Mouse (Mus musculus): ENCODE results near the gene Rnf185.

The Rnf185 gene

DNA sequence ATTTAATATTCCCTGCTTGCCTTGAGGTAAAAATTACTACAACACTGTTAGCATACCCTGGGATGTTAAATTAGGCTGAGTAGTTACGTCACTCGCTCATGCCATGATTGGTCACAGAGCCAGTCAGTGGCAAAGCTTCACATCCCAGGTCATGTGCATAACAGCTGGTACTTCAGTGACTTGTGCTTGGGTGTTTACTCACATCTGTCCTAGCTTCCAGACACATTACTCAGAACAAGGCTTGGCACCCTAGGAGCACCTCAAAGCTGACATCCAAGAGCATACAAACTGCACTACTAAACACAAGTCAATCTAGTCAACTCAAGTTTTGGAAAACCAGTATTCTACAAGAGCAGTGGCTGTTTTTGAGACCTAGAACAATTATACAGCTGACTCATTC is 9.1 kb downstream of the Rnf185 start:
- no peak for DNase-seq (ENCODE audit: low spot score)

DNA sequence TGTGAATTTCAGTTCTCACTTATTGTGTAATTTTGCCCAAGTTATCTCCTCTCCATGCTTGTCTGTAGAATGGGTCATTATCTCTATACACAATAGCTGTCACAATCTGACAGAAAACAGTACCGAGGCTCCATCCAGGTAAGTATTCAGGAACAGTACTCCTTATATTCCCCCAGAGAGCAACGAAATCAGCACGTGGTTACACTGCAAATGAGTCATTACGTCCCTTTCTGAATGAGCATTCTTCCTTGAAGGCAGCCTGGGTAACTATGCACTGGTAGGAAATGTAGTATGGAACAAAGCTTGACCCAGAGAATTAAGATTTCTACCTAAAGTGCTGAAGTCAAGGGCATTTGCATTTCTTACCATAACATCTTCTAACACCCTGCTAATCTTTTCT is 9.5 kb downstream of the Rnf185 start:
- no peak for DNase-seq (ENCODE audit: low spot score)

DNA sequence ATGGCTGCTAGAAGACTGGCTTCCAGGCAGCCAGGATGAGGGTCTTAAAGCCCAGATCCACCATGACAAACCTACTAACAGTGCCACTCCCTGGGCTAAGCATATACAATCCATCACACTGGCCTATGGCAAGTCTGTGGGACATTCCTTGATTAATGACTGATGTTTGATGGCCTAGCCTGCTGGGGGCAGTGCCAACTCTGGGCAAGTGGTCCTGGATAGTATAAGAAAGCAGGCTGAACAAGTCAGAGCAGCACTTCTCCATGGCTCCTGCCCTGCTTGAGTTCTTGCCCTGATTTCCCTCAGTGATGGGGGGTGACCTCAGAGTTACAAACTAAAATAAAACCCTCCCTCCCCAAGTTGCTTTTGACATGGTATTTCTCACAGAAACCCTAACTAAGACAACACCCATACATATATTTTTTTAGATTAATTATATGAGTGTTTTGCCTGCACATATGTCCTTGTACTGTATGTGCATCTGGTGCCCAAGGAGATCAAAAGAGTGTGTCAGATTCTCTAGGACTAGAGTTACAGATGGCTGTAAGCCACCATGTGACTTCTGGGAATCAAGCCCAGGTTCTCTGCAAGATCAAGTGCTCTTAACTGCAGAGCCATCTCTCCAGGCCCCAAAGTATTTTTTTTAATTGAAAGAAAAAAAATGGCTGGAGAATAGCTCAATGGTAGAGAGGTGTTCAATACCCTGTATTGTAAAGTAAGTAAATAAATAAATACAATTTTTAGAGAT is 10.3 kb downstream of the Rnf185 start:
- no peak for DNase-seq (ENCODE audit: low spot score)

DNA sequence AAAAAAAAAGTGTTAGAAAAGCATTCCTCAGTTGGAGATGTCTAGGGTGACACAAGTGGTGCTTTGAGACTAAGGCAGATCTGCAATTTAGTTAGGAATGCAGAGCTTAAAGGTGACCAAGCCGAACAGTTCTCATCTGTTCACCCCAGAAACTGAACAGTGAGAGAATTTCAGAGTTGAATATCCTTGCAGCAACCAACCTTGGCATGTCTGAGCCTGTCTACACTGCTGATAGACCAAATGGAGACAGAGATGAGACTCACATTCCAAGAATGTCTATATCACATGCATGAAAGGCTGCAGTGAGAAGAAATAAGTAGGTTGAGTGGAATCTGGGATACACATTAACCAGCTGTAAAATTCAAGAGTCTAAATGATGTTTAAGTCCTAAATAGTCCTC is 14.5 kb downstream of the Rnf185 start:
- DNase-seq (ENCODE audit: low spot score) = no peak

DNA sequence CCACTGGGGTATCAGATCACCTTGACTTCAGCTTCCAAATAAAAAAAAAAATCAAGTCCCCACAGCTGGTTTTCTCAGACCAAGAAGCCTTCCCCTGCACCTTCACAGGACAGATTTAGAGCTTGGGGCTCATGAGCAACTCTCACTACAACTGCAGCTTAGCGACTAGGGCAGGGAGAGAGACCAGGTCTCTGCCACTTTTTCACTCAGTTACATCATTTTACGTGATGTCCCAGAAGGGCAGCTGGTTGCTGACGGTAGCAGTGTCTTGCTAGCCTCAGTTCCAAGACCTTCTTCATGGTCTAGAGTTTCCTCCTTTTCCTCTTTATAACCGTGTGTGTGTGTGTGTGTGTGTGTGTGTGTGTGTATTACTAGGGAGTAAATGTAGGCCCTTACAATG is 18.4 kb downstream of the Rnf185 start:
- no peak for DNase-seq (ENCODE audit: low spot score)

DNA sequence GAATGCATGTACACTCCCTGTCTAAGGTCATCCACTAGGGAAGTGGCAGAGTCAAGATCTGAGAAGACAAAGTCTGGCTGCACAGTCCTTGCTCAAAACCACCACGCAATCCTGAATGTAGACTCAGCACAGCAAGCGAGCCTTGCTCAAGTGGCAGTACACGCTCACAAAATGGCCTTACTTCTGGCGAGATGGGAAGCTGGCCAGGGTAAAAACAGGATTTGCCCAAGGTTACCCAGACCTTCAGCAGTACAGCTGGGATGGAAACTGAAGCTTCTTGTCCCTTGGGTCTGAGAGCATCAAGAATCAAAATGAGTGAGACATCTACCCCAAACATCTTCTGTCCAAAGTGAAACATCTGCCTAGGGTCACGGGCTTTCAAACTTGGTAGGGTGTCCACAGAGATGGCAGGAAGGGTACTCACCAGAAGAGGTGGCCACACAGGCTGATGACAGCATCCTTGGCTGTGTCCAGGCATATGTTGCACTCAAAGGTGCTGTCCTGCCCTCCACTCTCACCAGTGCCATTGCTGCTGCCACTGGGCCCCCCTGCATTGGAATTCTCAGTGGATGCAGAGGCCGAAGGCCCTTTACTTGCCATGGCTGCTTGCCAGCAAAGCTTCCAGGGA is 20.1 kb downstream of the Rnf185 start:
- DNase-seq (ENCODE audit: low spot score) = no peak

DNA sequence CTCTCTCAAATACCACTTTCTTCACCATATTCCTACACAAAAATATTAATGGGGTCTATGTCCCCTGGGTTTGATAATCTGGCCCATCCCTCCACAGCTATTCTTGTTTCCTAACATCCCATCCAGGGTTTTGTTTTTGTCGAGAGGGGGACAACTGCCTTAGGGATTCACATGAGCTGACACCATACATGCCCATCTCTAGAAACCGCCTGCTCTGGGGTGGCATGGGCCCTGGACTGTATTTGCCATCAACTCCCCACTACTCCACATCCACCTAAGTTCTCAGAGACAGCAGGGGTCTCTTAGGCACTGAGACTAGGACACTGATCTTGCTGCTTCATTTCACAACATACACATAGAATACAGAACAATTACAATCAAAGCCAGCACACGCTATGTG is 20.6 kb downstream of the Rnf185 start:
- no peak for DNase-seq (ENCODE audit: low spot score)

DNA sequence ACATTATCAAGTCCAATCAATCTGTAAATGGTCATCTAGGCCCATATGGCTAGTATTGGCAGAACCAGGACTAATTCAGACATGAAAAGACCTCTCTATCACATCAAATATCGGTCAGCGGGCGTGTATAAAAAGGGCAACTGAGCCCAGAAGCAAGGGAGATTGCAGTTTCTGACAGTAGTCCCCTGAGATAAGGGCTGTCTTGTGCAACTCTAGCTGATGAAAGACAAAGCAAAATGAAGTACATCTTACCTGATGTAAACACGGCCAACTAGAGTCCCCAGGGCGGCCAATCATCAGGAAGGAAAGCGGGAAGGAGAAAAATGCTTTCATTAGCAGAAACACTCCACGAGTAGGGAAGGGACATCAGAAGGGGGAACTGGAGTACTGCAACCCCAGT is 23.5 kb downstream of the Rnf185 start:
- DNase-seq (ENCODE audit: low spot score) = no peak

DNA sequence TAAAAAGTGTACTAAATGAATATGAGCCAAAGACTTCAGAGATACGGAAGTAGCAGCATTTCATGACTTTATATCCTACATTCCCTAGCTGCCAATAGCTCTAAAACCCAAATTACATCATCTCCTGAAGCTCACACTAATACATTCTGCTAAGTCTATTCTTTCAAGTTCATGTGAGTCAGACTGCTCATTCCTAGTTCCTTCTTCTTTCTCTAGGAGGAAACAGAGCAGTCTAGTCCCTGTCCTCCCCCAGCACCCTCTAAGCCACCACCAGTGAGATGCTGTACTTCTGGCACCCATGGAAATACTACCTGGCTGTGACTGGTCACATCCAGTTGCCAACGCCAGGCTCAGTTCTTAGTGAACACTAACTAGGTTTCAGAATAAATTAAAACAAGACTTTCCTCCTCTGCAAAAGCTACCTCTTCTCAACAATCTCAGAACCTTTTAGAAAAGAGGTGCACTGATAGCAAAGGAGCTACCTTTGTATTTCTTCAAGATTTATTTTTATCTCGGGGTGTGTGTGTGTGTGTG is 24.4 kb downstream of the Rnf185 start:
- no peak for DNase-seq (ENCODE audit: low spot score)

DNA sequence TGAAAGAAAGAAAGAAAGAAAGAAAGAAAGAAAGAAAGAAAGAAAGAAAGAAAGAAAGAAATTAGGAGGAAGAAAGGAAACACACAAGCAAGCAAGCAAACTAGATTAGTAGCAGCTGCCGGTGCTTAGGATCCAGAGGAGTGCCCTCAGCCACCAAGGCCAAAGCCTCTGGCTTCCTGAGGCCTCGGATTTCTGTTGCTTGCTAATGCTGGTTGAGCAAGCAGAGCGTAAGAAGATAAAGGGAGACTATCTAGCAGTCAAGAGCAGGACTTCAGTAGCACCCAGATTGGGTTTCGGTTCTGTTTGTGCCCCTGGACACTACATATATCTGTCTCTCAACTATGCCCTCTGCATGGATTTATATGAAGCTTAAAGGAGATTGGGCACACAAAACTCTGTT is 29.9 kb downstream of the Rnf185 start:
- DNase-seq (ENCODE audit: low spot score) = no peak

DNA sequence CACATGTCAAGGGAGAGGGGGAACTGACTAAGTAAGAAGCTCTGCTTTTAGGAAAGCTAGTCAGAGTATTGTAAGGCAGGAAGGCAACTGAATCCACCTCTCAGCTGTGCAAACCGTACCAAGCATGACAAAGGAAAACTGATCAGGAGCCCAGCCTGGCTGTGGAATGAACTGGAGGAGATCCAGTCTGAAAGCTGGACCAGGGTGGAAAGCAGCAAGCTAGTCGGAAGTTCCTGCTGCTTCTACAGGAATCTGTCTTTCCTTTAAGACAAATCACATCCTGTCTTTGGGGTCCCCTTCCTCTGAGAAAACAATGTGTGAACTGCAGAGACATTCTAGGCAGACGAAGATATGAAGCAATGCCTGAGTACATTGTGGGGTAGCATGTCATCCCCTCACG is 33.4 kb downstream of the Rnf185 start:
- no peak for DNase-seq (ENCODE audit: low spot score)

DNA sequence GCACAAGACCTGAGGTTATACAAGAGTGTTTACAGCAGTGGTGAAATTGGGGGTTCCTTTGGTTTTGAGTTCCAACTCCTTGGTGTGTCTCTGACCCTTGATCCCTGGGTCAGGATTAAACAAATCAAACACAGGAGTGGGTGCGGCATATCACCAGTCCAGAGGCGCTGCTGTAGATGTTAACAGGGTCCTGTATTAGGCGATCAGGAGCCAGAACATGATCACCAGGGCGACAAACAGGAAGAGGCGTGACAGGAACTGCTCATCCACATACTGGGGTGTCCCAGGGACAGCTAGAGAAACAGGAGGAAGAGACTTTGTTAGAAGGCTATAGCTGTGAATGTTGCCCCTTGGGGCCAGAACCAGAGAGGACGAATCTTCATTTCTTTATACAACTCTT is 34.4 kb downstream of the Rnf185 start:
- DNase-seq (ENCODE audit: low spot score) = no peak

DNA sequence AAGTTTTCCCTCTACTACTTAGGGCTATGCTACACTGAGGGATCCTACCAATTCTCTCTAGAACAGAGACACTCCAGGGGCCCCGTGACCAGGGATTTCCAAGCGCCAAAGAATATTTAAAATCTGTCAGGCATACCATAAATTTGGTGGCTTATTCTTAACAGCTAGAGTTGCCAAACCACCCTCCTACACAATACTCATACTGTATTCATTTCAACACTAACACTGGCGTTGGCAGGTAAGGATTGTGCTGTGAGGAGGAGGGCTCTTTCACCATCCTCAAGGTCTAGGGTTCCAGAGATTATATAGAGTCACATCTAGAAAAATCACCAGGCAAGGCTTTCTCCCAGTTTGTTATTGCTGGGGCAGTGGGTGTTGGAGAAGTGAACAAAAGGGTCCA is 35.8 kb downstream of the Rnf185 start:
- no peak for DNase-seq (ENCODE audit: low spot score)

DNA sequence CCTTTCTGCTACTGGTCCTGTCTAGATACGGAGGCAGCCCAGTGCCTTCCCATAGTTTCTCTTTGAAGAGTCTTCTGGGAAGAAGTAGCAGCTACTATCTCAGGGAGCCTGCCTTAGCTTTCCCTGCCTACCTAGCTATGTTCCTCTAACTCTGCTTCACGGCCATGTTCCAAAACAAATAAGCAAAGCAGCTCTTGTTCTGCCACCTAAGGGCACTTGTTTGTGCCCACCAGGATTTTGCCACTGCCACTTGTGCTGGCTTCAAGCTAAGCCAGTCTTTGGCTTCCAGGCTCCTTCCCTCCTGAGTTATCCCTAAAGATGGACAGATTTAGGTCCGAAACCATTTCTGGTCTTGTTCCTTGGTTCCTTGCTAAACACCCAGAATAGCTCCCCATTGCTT is 40.1 kb downstream of the Rnf185 start:
- no peak for DNase-seq (ENCODE audit: low spot score)

DNA sequence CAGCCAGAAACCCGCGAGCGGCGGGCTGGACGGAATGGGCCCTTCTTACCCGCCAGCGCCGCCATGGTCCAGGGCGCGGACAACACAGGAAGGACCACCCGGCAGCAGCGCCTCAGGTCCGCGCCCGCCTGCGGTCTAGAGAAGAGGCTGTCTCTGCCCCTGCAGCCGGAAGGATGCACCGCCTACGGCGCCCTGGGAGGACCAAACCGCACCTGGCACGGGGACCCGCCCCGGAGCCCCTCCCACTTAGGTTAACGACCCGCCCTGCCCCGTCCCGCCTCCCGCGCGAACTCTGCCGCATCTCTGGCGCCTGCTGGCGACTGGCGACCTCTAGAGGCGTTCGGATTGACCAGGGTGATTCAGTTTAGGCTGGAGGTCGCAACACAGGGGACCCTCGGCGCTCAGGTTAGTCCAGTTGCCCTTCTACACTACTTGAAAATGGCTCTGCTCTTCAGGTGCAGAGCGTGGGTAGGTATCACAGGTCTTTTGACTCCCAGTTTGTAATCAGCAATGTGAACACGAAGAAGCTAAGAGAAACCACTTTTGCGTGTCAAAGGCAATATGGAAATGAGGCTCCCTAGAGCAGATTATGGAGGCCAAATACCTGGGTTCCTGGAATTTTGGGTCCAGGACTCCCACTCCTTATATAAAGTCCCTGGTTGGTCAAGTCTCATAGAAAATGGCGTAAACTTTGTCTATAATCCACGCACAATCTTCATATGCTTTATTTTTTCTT is 43.0 kb downstream of the Rnf185 start, which contains the start of gene Limk2:
TSS of gene Limk2 (minus strand) at position 193 of the 736 bp plus-strand sequence.
- peak; percentile 74 for DNase-seq (ENCODE audit: low spot score)

DNA sequence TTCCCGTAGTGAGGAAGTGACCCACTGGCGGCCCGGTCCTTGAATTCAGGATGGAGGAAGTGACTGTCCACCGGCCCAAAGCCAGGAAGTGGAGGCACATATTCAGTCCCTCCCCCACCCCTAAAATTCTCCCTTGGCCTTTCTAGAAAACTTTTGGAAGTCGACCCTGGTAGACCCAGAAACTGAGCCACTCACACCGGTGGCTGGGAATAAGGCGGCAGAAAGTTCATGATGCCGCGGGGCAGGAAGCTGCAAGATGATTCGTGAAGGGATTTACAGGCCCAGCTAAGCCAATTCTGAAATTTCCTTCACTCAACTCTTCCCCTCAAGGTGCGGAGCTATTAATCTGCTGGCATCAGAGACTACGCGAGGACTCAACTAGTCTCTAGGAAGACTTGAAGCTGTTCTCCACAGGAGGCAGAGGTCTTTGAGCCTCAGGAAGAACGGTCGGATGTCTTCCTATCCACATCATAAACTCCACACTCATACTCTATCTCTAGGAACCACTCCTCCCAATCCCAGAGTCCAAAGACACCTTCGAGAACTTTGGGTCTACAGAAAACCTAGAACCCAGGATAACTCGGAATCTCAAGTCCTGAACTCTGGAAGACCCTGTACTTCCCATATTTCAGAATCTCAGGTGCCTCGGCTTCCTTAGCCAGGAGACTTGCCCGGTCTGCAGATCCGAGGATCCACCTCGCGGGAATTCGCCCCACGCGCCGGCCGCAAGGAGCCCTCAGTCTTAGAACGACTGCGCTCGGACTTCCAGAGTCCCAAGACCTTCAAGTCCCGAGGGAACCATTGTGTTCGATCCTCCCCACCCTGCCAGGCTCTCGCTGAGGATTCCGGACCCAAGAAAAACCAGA is 43.8 kb downstream of the Rnf185 start:
- no peak for DNase-seq (ENCODE audit: low spot score)

DNA sequence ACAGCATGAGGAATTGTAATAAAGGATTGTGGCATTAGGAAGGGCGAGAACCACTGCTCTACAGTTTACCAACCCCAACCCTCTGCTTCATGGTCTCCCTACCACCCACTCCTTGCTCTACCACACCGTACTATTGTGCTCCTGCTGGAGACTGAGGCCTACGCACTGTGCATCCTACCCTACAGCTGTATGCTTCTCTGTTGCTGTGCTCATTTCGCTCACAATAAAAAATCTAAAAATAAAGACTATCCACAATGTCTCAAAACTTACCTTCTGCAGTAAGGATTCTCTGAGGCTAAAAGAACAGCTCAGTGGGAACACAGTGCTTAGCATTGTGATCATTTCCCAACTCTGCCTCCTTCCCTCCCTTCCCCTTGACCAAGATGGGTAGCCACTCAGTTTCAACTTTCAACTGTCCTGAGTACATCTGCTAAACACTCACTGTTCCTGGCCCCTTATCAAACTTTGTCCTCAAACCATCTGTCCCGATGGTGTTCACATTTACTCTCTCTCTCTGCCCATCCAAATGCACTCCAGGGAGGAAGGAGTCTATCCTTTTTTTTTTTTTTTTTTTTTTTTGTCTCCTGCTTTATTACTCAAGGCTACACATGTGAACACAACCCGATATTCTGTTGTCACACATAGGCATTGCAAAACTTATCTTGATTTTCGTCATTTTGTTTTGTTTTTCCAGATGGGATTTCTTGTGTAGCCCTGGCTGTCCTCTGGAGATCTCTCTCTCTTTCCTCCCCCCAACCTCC is 47.7 kb downstream of the Rnf185 start:
- no peak for DNase-seq (ENCODE audit: low spot score)

DNA sequence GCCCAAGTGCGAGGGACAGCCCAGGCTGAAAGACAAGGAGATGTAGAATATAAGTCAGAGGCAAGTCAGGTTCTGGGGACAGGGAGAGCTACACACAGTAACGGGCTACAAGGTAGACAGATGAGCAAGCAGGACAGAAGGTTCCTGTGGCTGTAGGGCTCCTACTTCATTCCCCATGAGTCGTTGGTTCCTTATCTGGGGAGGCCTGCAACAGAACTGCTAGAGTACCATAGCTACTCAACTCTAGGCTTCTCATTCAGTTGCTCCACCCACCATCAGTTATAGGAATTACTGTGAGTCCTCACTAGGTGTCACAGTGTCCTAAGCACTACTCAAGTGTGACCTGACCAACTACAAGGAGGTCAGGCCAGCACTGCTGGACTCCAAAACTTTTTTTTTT is 49.1 kb downstream of the Rnf185 start:
- DNase-seq (ENCODE audit: low spot score) = no peak

DNA sequence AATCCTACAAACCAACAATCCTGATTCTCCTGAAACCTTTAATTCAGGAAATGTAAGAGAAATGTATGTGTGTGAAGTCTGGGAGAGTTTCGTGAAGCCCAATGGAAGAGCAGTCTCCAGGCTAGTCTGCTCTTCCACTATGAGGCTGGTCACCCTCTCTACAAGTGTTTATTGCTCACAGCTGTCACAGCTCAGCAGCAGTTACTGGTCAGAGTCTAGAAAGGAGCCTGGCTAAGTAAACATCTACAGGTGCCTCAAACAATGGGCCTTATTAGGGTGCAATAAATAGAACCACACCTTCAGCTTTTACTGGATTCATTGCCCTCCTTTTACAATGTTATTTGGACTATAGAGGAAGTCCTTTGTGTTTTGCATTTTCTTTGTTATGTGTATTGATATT is 53.8 kb downstream of the Rnf185 start:
- no peak for DNase-seq (ENCODE audit: low spot score)

DNA sequence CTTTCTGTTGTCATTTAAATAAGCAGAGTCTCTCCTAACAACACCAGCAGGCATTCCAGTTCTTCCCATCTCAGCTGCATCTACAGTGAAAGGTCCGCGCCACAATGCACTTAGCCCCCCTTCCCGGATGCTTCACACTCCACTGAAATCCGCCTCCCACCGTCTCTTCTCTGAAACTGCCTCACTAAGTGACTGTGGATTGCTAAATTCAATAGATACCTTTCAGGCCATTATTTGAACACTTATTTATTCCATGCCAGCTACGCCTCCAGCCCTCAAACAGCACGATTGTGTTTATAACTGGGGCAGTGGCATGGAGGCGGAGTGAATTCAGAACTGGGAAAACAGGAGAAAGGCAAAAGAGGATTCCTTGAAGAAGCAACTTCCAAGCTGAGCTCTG is 55.6 kb downstream of the Rnf185 start:
- DNase-seq (ENCODE audit: low spot score) = peak; percentile 30

DNA sequence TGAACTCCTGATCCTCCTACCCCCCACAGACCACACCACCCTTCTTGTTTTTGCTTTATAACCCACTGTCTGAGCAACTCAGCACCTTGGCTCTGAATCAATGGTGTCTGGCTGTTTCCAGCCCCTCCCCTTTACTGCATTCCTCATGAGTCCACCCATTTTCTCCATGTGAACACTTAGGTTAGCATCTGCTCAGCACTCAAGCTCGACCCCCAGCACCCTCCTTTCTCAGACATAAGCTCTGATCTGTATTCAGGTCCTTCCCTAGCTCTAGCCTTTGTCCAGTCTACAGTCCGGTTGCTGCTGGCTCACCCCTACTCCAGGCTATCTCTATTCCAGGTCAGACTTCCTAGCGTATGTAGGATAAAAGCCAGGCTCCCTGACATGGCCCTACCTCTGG is 56.1 kb downstream of the Rnf185 start:
- no peak for DNase-seq (ENCODE audit: low spot score)

All from left cerebral cortex, adult 11 months (tissue).